Mouse (Mus musculus): ENCODE measurements around the gene Cpsf3. TPM values are rescaled to one million over a fixed set of nuclear protein-coding genes. Genes with fewer than 3 reads are reported as not detected.

The Cpsf3 gene
- polyA plus RNA-seq, 1 experiment from 2014 or later, result 122 TPM

Other genes starting within 250 kb of the Cpsf3 start
- 44.0 and 45.7 TPM in 2 replicates for gene Itgb1bp1, start 893 bp downstream of the Cpsf3 start, polyA plus RNA-seq (2016; fragmentation: Nextera tagmentation; extraction: Ambion mirVana)
- gene Iah1, start 31.0 kb downstream of the Cpsf3 start, polyA plus RNA-seq (2016; fragmentation: Nextera tagmentation; extraction: Ambion mirVana), result 45.4 and 48.6 TPM in 2 replicates
- gene Adam17, start 88.2 kb downstream of the Cpsf3 start, polyA plus RNA-seq (2016; fragmentation: Nextera tagmentation; extraction: Ambion mirVana), result 31.8 and 40.7 TPM in 2 replicates
- gene Ywhaq, start 132.2 kb downstream of the Cpsf3 start, polyA plus RNA-seq (2016; fragmentation: Nextera tagmentation; extraction: Ambion mirVana), result 1,017 and 1,052 TPM in 2 replicates